Mouse (Mus musculus) CD4-positive, CD25-positive, alpha-beta regulatory T cell (primary cell): Measurements from ENCODE around the gene Atad1. TPM values are rescaled to one million over a fixed set of nuclear protein-coding genes. Genes with fewer than 3 reads are reported as not detected.

ENCODE experiments used
- polyA plus RNA-seq: library from polyadenylated mRNA; unstranded; fragments of 100-300 nt; shearing (Covaris generic); gene quantifications from one replicate; pipeline ENCODE4 v1.2.1, GENCODE M21; 2017

Atad1 gene
- 99.2 TPM for polyA plus RNA-seq

DNA sequence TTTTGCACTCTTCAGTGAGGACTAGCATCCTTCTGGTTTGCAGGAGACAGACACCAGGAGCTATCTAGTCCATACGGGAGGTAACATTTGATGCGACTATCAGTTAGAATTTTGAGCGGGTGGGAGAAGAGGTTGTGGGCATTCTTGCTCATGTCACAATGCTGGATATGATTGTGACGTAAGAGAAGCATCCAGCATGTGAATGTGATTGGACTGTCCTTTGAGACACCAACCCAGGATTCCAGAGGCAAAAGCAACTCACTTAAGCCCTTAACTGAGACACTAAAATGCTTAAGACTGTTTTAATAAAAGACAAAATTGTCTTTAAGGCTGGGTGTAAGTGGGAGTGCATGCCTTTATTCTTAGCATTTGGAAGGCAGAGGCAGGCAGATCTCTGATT is at the start of gene Atad1:
TSS of gene Atad1 (minus strand) at position 101 of the 400 bp plus-strand sequence.

DNA sequence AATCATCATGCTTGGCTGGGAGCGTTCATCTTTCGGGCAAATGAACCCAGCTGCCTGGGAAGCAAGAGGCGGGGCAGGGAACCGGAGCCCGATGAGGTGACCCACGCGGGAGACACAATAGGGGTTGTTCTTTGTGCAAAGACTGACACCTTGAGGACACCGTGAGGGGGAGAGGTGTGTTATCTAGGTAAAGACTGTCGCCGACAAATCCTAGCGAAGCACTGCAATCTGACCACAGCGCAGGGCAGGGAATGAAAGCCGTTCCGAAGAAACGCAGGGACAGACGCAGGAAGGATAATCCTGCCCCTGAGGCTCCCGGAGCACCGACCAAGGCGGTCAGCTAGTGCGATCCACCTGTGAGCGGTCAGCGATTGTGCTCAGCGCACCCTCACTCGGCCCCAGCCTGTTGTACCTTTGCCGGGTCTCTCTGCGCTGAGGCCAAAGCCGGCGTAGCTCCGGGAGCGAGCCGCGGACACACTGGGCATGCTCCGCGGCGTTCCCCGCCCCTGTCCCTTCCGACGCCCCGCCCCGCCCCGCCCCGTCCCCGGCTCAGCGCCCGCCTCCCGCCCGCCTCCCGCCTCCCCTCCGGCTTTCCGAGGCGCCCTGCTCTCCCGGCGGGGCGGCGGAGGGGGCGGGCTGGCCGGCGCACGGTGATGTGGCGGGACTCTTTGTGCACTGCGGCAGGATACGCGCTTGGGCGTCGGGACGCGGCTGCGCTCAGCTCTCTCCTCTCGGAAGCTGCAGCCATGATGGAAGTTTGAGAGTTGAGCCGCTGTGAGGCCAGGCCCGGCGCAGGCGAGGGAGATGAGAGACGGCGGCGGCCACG is 17.5 kb upstream of the Atad1 start, which contains the start of gene Pten:
TSS of gene Pten (plus strand) at position 598 of the 826 bp plus-strand sequence.

Other genes with a start within 250 kb of the Atad1 start
- gene Papss2, start 144.0 kb downstream of the Atad1 start, polyA plus RNA-seq: 0.20 TPM
- 45.5 TPM for gene Pten, start 17.7 kb upstream of the Atad1 start, polyA plus RNA-seq